Mouse (Mus musculus) erythroblast, embryonic 14.5 days (primary cell): ENCODE data around the gene Runx2.

Source experiments
- GATA1 ChIP-seq: IDR thresholded peaks from 2 replicates; pipeline ENCODE4 v1.6.1; 2012; ENCODE audit warnings: low read length, inconsistent platforms, mixed read lengths
- TAL1 ChIP-seq: IDR thresholded peaks from 3 replicates; pipeline ENCODE4 v1.6.1; 2012; ENCODE audit warnings: low read length, inconsistent platforms, mixed read lengths

GRCm38 (mm10) chr17:44610828-44611227 is 203.8 kb downstream of the Runx2 start:
- TF ChIP-seq GATA1 (no peak), TAL1 (no peak)
